Mouse (Mus musculus) hindbrain, embryonic 14.5 days (tissue): ENCODE results near the gene Gys2. TPM values are rescaled to one million over a fixed set of nuclear protein-coding genes. Genes with fewer than 3 reads are reported as not detected.

Source experiments
- ATAC-seq: fragments of 200-750 bp; cut with Nextera tagmentation; 2 replicates; pipeline ENCODE4 v1.8.0; 2017; ENCODE audit warnings: moderate number of reproducible peaks, mild to moderate bottlenecking, moderate TSS enrichment, moderate library complexity; ENCODE audit not compliant: low FRiP score
- DNase-seq: peaks from one replicate; pipeline ENCODE4 v3.0.0-alpha.2; 2015; ENCODE audit warnings: low spot score
- H3K27ac ChIP-seq: fragments of 300-500 bp; sonication (generic); 2 replicates; pipeline ENCODE4 v1.5.1; 2014; ENCODE audit warnings: mild to moderate bottlenecking, moderate library complexity
- H3K27me3 ChIP-seq: fragments of 300-500 bp; sonication (generic); 2 replicates; pipeline ENCODE4 v1.6.1; 2014; ENCODE audit warnings: mild to moderate bottlenecking, low read length, mixed read lengths; ENCODE audit not compliant: control insufficient read depth, insufficient read depth
- H3K36me3 ChIP-seq: fragments of 300-500 bp; sonication (generic); replicated peaks from 2 replicates; pipeline ENCODE4 v1.6.1; 2014; ENCODE audit not compliant: control insufficient read depth, insufficient read depth
- H3K4me1 ChIP-seq: fragments of 300-500 bp; sonication (generic); replicated peaks from 2 replicates; pipeline ENCODE4 v1.6.1; 2014; ENCODE audit warnings: antibody characterized with exemption, low read length, mixed read lengths; ENCODE audit not compliant: control insufficient read depth, insufficient read depth
- H3K4me2 ChIP-seq: fragments of 300-500 bp; sonication (generic); replicated peaks from 2 replicates; pipeline ENCODE4 v1.6.1; 2014; ENCODE audit warnings: mild to moderate bottlenecking, moderate library complexity
- H3K4me3 ChIP-seq: fragments of 300-500 bp; sonication (generic); replicated peaks from 2 replicates; pipeline ENCODE4 v1.5.1; 2014; ENCODE audit warnings: mild to moderate bottlenecking, low read length
- H3K9ac ChIP-seq: fragments of 300-500 bp; sonication (generic); 2 replicates; pipeline ENCODE4 v1.6.1; 2014
- H3K9me3 ChIP-seq: fragments of 300-500 bp; sonication (generic); 2 replicates; pipeline ENCODE4 v1.6.1; 2016; ENCODE audit warnings: low read length; ENCODE audit not compliant: control insufficient read depth
- WGBS: fragments of 180-500 bp; shearing (Covaris S2); extraction: QIAGEN DNeasy Blood & Tissue Kit; methylation state at CpG from one replicate; pipeline ENCODE4 v1.1.7; 2014; 5-methylcytosine and 5-hydroxymethylcytosine counted together
- polyA plus RNA-seq: library from polyadenylated mRNA; unstranded; fragments of >200 nt; fragmentation: Nextera tagmentation; extraction: Ambion mirVana; gene quantifications from 2 replicates; pipeline ENCODE4 v1.2.1, GENCODE M21; 2014

Gene Gys2
- polyA plus RNA-seq, 1 experiment from 2014 or later: 0.07 TPM

- Histone ChIP-seq H3K27ac (no peak overlapping the region), H3K9ac (0 out of 2 replicates have a peak overlapping the region, but pooled peaks have one; percentile 44), H3K4me2 (peak overlapping the region; percentile 52), H3K4me1 (peaks cover 4% of the 10 kb centered on the region; the same call in 1 of the 2 replicates), H3K9me3 (no peaks in the 10 kb centered on the region), H3K36me3 (no peaks in the 10 kb centered on the region), H3K4me3 (peak overlapping the region; percentile 32), H3K27me3 (peaks cover 34% of the 10 kb centered on the region)
- WGBS: 3% methylated on average over 24 of the region's 24 CpGs
- DNase-seq: no peak
- ATAC-seq: 0 out of 2 replicates have a peak, but pooled peaks have one; percentile 31
These were observed 58.3 kb downstream of the Gys2 start for GRCm38 (mm10) chr6:142414597-142414996.

- Histone ChIP-seq H3K9me3 (no peaks in the 10 kb centered on the region), H3K27me3 (peaks cover 34% of the 10 kb centered on the region), H3K36me3 (no peaks in the 10 kb centered on the region), H3K4me1 (peaks cover 4% of the 10 kb centered on the region; the same call in 1 of the 2 replicates), H3K9ac (no peak overlapping the region), H3K4me3 (peak overlapping the region; percentile 32; the same call in 1 of the 2 replicates), H3K4me2 (peak overlapping the region; percentile 52), H3K27ac (no peak overlapping the region)
- DNase-seq (no peak), ATAC-seq (no peak)
- WGBS: 6% methylated on average over 12 of the region's 12 CpGs
These were observed 59.1 kb downstream of the Gys2 start for GRCm38 (mm10) chr6:142413845-142414244.

- H3K4me2 ChIP-seq: peak within 1 kb of the TSS; percentile 52
- H3K9ac ChIP-seq: no peak within 1 kb of the TSS
- H3K4me3 ChIP-seq: peak within 1 kb of the TSS; percentile 32
- ATAC-seq (no peak), DNase-seq (no peak)
- H3K36me3 ChIP-seq: no peaks in the 10 kb centered on the region
- H3K4me1 ChIP-seq: peaks cover 4% of the 10 kb centered on the region; the same call in 1 of the 2 replicates
- WGBS: 64% methylated on average over 11 of the region's 11 CpGs
- H3K27me3 ChIP-seq: peaks cover 34% of the 10 kb centered on the region
- H3K27ac ChIP-seq: no peak within 1 kb of the TSS
- H3K9me3 ChIP-seq: no peaks in the 10 kb centered on the region
These were observed 59.9 kb downstream of the Gys2 start, which contains the start of gene Spx for GRCm38 (mm10) chr6:142412906-142413491. Gene Spx (plus strand): TSS chr6:142413441.

GRCm38 (mm10) chr6:142411140-142411539, 61.8 kb downstream of the Gys2 start:
- ATAC-seq: peak; percentile 51; the same call in 1 of the 2 replicates
- no peak for DNase-seq
- H3K9ac ChIP-seq: no peak overlapping the region

GRCm38 (mm10) chr6:142395756-142396155, 77.2 kb downstream of the Gys2 start:
- Histone ChIP-seq H3K27ac (no peak overlapping the region), H3K4me3 (no peak overlapping the region), H3K27me3 (no peaks in the 10 kb centered on the region), H3K36me3 (peaks cover 42% of the 10 kb centered on the region), H3K4me2 (no peak overlapping the region), H3K4me1 (no peaks in the 10 kb centered on the region), H3K9me3 (no peaks in the 10 kb centered on the region), H3K9ac (no peak overlapping the region)
- WGBS: 92% methylated on average over 6 of the region's 6 CpGs
- ATAC-seq: no peak
- DNase-seq: no peak

More at GRCm38 (mm10) chr6:142411140-142411539, 61.8 kb downstream of the Gys2 start:
- WGBS: 26% methylated on average over 1 of the region's 1 CpGs
- Histone ChIP-seq H3K27me3 (peaks cover 34% of the 10 kb centered on the region), H3K4me3 (no peak overlapping the region), H3K9me3 (no peaks in the 10 kb centered on the region), H3K4me2 (no peak overlapping the region), H3K36me3 (no peaks in the 10 kb centered on the region), H3K27ac (no peak overlapping the region), H3K4me1 (peaks cover 4% of the 10 kb centered on the region; the same call in 1 of the 2 replicates)

GRCm38 (mm10) chr6:142394669-142395068, 78.2 kb downstream of the Gys2 start:
- DNase-seq: no peak

GRCm38 (mm10) chr6:142392312-142392711, 80.6 kb downstream of the Gys2 start:
- Histone ChIP-seq H3K4me2 (no peak overlapping the region), H3K4me3 (no peak overlapping the region), H3K4me1 (peaks cover 4% of the 10 kb centered on the region; the same call in 1 of the 2 replicates), H3K27me3 (no peaks in the 10 kb centered on the region), H3K36me3 (peaks cover 36% of the 10 kb centered on the region), H3K9ac (no peak overlapping the region), H3K9me3 (no peaks in the 10 kb centered on the region), H3K27ac (no peak overlapping the region)
- DNase-seq (no peak), ATAC-seq (no peak)
- 95% methylated on average over 5 of the region's 5 CpGs for WGBS

More at GRCm38 (mm10) chr6:142394669-142395068, 78.2 kb downstream of the Gys2 start:
- WGBS: 95% methylated on average over 5 of the region's 5 CpGs
- no peak overlapping the region for H3K4me2 ChIP-seq
- H3K27me3 ChIP-seq: no peaks in the 10 kb centered on the region
- H3K9ac ChIP-seq: no peak overlapping the region
- H3K4me3 ChIP-seq: no peak overlapping the region
- no peaks in the 10 kb centered on the region for H3K4me1 ChIP-seq
- ATAC-seq: no peak
- peaks cover 36% of the 10 kb centered on the region for H3K36me3 ChIP-seq
- no peak overlapping the region for H3K27ac ChIP-seq
- H3K9me3 ChIP-seq: no peaks in the 10 kb centered on the region

GRCm38 (mm10) chr6:142389101-142389500, 83.8 kb downstream of the Gys2 start:
- ATAC-seq (no peak), DNase-seq (no peak)
- Histone ChIP-seq H3K27ac (no peak overlapping the region), H3K36me3 (peaks cover 10% of the 10 kb centered on the region), H3K9me3 (no peaks in the 10 kb centered on the region), H3K27me3 (no peaks in the 10 kb centered on the region), H3K4me2 (no peak overlapping the region), H3K4me1 (peaks cover 8% of the 10 kb centered on the region), H3K9ac (no peak overlapping the region), H3K4me3 (no peak overlapping the region)
- 86% methylated on average over 2 of the region's 2 CpGs for WGBS

GRCm38 (mm10) chr6:142387755-142388271, 85.1 kb downstream of the Gys2 start:
- WGBS: 20% methylated on average over 8 of the region's 8 CpGs
- DNase-seq: no peak
- H3K27me3 ChIP-seq: no peaks in the 10 kb centered on the region
- H3K9ac ChIP-seq: peak overlapping the region; percentile 87
- H3K4me2 ChIP-seq: peak overlapping the region; percentile 88
- no peaks in the 10 kb centered on the region; the same call in 1 of the 2 replicates for H3K36me3 ChIP-seq
- H3K4me3 ChIP-seq: peak overlapping the region; percentile 100
- no peak for ATAC-seq
- H3K27ac ChIP-seq: no peak overlapping the region
- H3K4me1 ChIP-seq: peaks cover 8% of the 10 kb centered on the region
- H3K9me3 ChIP-seq: no peaks in the 10 kb centered on the region
